Mouse (Mus musculus) liver, adult 10 weeks (tissue): ENCODE results near the gene Cyp3a16. TPM values are rescaled to one million over a fixed set of nuclear protein-coding genes. Genes with fewer than 3 reads are reported as not detected.

ENCODE experiments used
- polyA plus RNA-seq: library from polyadenylated mRNA; stranded (reverse); fragments of 350-450 nt; fragmentation: Illumina TruSeq; extraction: RNeasy Lipid Tissue Mini Kit (QIAGEN cat#74804); gene quantifications from one replicate; pipeline ENCODE4 v1.2.3, GENCODE M21; 2014; ENCODE audit warnings: low read depth, low replicate concordance

Cyp3a16 gene
- polyA plus RNA-seq, result 51.6 TPM

GRCm38 (mm10) chr5:145469623-145470022 is at the start of gene Cyp3a16:
Gene Cyp3a16, minus strand, starts transcription at chr5:145469723.

Other genes with a start within 250 kb of the Cyp3a16 start
- 48.2 TPM for gene Zfp655, start 238.0 kb downstream of the Cyp3a16 start, polyA plus RNA-seq
- 0.29 TPM for gene Zscan25, start 189.2 kb downstream of the Cyp3a16 start, polyA plus RNA-seq
- gene Cyp3a57, start 124.4 kb downstream of the Cyp3a16 start, polyA plus RNA-seq, result 0.45 TPM
- gene Cyp3a41b, start 115.0 kb upstream of the Cyp3a16 start, polyA plus RNA-seq, result 35.3 TPM